ENCODE assay signal across 8 mouse cellular contexts in the genomic region with DNA sequence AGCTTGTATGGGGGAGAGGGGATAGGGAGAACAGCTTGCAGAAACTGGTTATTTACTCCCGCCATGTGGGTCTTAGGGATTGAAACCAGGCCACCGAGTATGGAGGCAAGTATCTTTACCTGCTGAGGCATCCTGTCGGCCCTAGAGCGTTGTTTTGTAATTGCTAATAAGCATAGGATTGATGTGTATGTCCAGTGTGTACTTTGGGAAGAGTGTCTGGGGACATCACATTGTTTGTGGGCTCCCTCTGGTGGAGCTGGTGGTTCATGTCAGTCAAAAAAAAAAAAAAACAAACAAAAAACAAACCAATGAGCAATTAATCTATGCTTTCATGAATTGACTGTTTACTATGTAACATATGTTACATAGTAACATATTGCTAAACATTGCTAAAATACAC. TPM values are rescaled to one million over a fixed set of nuclear protein-coding genes. Genes with fewer than 3 reads are reported as not detected.
DNase-seq lines count a peak whose midpoint lies in the region; ATAC-seq and TF ChIP-seq lines count a peak whose summit lies in the region.

No protein-coding gene starts in this region.

- 50% methylated on average over 4 of the region's 4 CpGs for WGBS in kidney, embryonic 14.5 days
- WGBS in embryonic facial prominence, embryonic 10.5 days: 52% methylated on average over 4 of the region's 4 CpGs
- 57% methylated on average over 4 of the region's 4 CpGs for WGBS in midbrain, embryonic 10.5 days

- peak; percentile 17; the same call in 1 of the 2 replicates for TF ChIP-seq CTCF in E14TG2a.4 (conservative IDR thresholded peaks at IDR 0.05; ENCODE audit: low read length)

- peaks cover 13% of the 10 kb centered on the region; the same call in 1 of the 2 replicates for H3K4me1 ChIP-seq in kidney, embryonic 14.5 days (ENCODE audit: control insufficient read depth, insufficient read depth, low read length)
- H3K4me1 ChIP-seq in E14TG2a.4 (replicated peaks; ENCODE audit: low read depth, low read length): peaks cover 16% of the 10 kb centered on the region
- peaks cover 18% of the 10 kb centered on the region for H3K4me1 ChIP-seq in embryonic facial prominence, embryonic 10.5 days
- H3K4me1 ChIP-seq in midbrain, embryonic 10.5 days: peaks cover 19% of the 10 kb centered on the region

- no peak overlapping the region for H3K9ac ChIP-seq in kidney, embryonic 14.5 days (ENCODE audit: low read depth, low read length)

- peak; percentile 25 for DNase-seq in adrenal gland, adult 2 months
- DNase-seq in adrenal gland, adult 8-10 months: no peak
- DNase-seq in kidney, postnatal 14 days: peak; percentile 36
- DNase-seq in embryonic facial prominence, embryonic 10.5 days (ENCODE audit: low spot score): peak; percentile 22
- peak; percentile 27 for DNase-seq in retina, postnatal 7 days (ENCODE audit: low read depth, low spot score)
- DNase-seq in midbrain, embryonic 10.5 days (ENCODE audit: low spot score): no peak

- no peak overlapping the region for H3K27ac ChIP-seq in kidney, embryonic 14.5 days (ENCODE audit: low read depth, low read length)
- no peak overlapping the region for H3K27ac ChIP-seq in embryonic facial prominence, embryonic 10.5 days (replicated peaks)
- H3K27ac ChIP-seq in midbrain, embryonic 10.5 days (replicated peaks): no peak overlapping the region

- ATAC-seq in kidney, embryonic 14.5 days (ENCODE audit: low FRiP score, low TSS enrichment): no peak

- H3K9me3 ChIP-seq in kidney, embryonic 14.5 days (ENCODE audit: control insufficient read depth, low read length): no peaks in the 10 kb centered on the region
- no peaks in the 10 kb centered on the region for H3K9me3 ChIP-seq in E14TG2a.4 (ENCODE audit: low read length)
- no peaks in the 10 kb centered on the region for H3K9me3 ChIP-seq in embryonic facial prominence, embryonic 10.5 days
- no peaks in the 10 kb centered on the region for H3K9me3 ChIP-seq in midbrain, embryonic 10.5 days (replicated peaks)

- H3K36me3 ChIP-seq in kidney, embryonic 14.5 days (ENCODE audit: control insufficient read depth, insufficient read depth, low read length): no peaks in the 10 kb centered on the region
- peaks cover 11% of the 10 kb centered on the region for H3K36me3 ChIP-seq in E14TG2a.4 (ENCODE audit: insufficient read depth, low read length)
- H3K36me3 ChIP-seq in embryonic facial prominence, embryonic 10.5 days (replicated peaks): peaks cover 7% of the 10 kb centered on the region
- peaks cover 7% of the 10 kb centered on the region; the same call in 1 of the 2 replicates for H3K36me3 ChIP-seq in midbrain, embryonic 10.5 days

- no peaks in the 10 kb centered on the region for H3K27me3 ChIP-seq in kidney, embryonic 14.5 days (ENCODE audit: control insufficient read depth, insufficient read depth, low read length)
- H3K27me3 ChIP-seq in E14TG2a.4 (ENCODE audit: insufficient read depth, low read length): no peaks in the 10 kb centered on the region
- H3K27me3 ChIP-seq in embryonic facial prominence, embryonic 10.5 days (replicated peaks; ENCODE audit: low read depth, poor library complexity, severe bottlenecking): no peaks in the 10 kb centered on the region
- H3K27me3 ChIP-seq in midbrain, embryonic 10.5 days (ENCODE audit: low read depth, poor library complexity, severe bottlenecking): no peaks in the 10 kb centered on the region

- H3K4me3 ChIP-seq in kidney, embryonic 14.5 days (ENCODE audit: low read length): no peak overlapping the region
- no peak overlapping the region for H3K4me3 ChIP-seq in E14TG2a.4 (replicated peaks; ENCODE audit: low read length)
- no peak overlapping the region for H3K4me3 ChIP-seq in embryonic facial prominence, embryonic 10.5 days
- no peak overlapping the region for H3K4me3 ChIP-seq in midbrain, embryonic 10.5 days

- H3K4me2 ChIP-seq in kidney, embryonic 14.5 days (replicated peaks; ENCODE audit: low read depth, low read length): no peak overlapping the region

RNA-seq across cellular contexts. Expression of gene Eya3, which starts 2.2 kb away (rescaled TPM):
- 10 to 100 TPM; 26.0 to 43.2 TPM for total RNA-seq in adrenal gland, adult 2 months (2021)
- 12.0 and 14.7 TPM in 2 replicates for polyA plus RNA-seq in adrenal gland, adult 2 months (2012; rRNA removed)
- 10 to 100 TPM; 23.8 to 33.6 (median 32.0) TPM for total RNA-seq in adrenal gland, adult 8-10 months (2022)
- polyA plus RNA-seq in kidney, embryonic 14.5 days (2014; fragmentation: Nextera tagmentation; extraction: Ambion mirVana): 24.8 and 35.0 TPM in 2 replicates
- polyA plus RNA-seq in embryonic facial prominence, embryonic 10.5 days (2016; fragmentation: Nextera tagmentation; extraction: Ambion mirVana): 36.2 and 39.9 TPM in 2 replicates
- 30.0 and 30.1 TPM in 2 replicates for polyA plus RNA-seq in midbrain, embryonic 10.5 days (2016; fragmentation: Nextera tagmentation; extraction: Ambion mirVana)

Comparison
In these comparisons a context has a peak if more than half of its experiments do, and no peak if none do; other contexts are left out.
1. DNase-seq: peak in adrenal gland, adult 2 months (single experiment), kidney, postnatal 14 days (single experiment), embryonic facial prominence, embryonic 10.5 days (single experiment) and retina, postnatal 7 days (single experiment); none in adrenal gland, adult 8-10 months (single experiment) and midbrain, embryonic 10.5 days (single experiment).